Mouse (Mus musculus): ENCODE data around the gene Sec24a.

GRCm38 (mm10) chr11:51702831-51703230, 60.6 kb downstream of the Sec24a start:
- TF ChIP-seq CTCF (IDR thresholded peaks at IDR 0.05) (no peak), EP300 (IDR thresholded peaks at IDR 0.05) (no peak)

Data from lung, postnatal 0 days (tissue).